Mouse (Mus musculus) embryonic fibroblast, embryonic 13.5 days (primary cell): ENCODE results near the gene Prokr2.

Experiments used
- CTCF ChIP-seq: IDR thresholded peaks from 2 replicates; pipeline ENCODE4 v1.5.1; 2011; ENCODE audit warnings: mild to moderate bottlenecking, control low read depth, low read length, moderate library complexity, borderline replicate concordance; ENCODE audit not compliant: insufficient read depth
- POLR2A ChIP-seq: IDR thresholded peaks from 2 replicates; pipeline ENCODE4 v1.6.1; 2011; ENCODE audit warnings: low read depth, mild to moderate bottlenecking, control low read depth, low read length, moderate library complexity

DNA sequence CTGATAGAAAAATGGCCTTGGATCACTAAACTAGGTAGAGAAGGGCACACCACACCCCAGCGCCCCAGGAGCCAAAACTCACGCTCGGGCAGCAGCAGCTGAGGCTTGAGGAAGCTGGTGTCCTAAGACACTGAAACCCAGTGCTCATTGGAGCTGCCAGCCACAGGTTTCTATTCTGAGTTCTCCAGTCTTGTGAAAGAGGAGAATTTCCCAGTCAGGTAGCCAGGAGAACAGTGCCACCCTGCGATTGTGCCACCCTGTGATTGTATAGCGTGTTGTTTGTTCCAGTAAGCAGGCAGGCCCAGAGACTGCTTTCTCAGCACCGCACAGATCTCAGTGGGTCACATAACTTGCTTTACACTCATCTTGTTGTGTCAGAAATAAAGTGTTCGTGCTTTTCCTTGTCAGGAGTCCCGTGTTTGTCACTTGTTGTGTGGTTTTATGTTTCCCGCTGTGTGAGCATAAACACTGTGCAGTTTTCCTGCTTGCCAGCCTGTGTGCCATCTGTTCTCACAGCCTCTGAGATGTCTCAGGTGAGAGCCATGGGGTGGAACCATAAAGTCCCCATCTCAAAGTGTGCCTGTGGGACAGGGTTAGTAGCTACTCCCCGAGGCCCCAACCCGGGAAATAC, 77.9 kb downstream of the Prokr2 start:
- TF ChIP-seq POLR2A (no peak), CTCF (no peak)
